Mouse (Mus musculus) spleen, adult 2 months (tissue): ENCODE measurements around the gene Arl14. TPM values are rescaled to one million over a fixed set of nuclear protein-coding genes. Genes with fewer than 3 reads are reported as not detected.

ENCODE experiments used
- DNase-seq, 2 experiments: peaks; one replicate each; pipeline versions ENCODE4 v3.0.0 to v3.0.0-alpha.2; 2012 to 2021; ENCODE audit warnings: low spot score in 2 of 2, low read depth in 1 of 2
- H3K27ac ChIP-seq: fragments of 200-500 bp; 2 replicates; pipeline ENCODE4 v1.5.1; 2012; ENCODE audit warnings: low read length, inconsistent platforms; ENCODE audit not compliant: insufficient read depth
- H3K27me3 ChIP-seq: fragments of 200-500 bp; 2 replicates; pipeline ENCODE4 v1.6.1; 2012; ENCODE audit warnings: mild to moderate bottlenecking, moderate library complexity, low read length, inconsistent platforms; ENCODE audit not compliant: control insufficient read depth, insufficient read depth
- H3K36me3 ChIP-seq: fragments of 200-500 bp; 2 replicates; pipeline ENCODE4 v1.6.1; 2012; ENCODE audit warnings: mild to moderate bottlenecking, low read length, inconsistent platforms; ENCODE audit not compliant: control insufficient read depth, insufficient read depth
- H3K4me1 ChIP-seq: fragments of 200-500 bp; 2 replicates; pipeline ENCODE4 v1.6.1; 2011; ENCODE audit warnings: inconsistent platforms; ENCODE audit not compliant: control insufficient read depth, insufficient read depth, insufficient read length
- H3K4me3 ChIP-seq: fragments of 200-500 bp; 2 replicates; pipeline ENCODE4 v1.5.1; 2011; ENCODE audit warnings: mild to moderate bottlenecking, inconsistent platforms; ENCODE audit not compliant: insufficient read depth, insufficient read length; ENCODE audit errors: extremely low read depth
- CTCF ChIP-seq: fragments of 200-500 bp; IDR thresholded peaks from 2 replicates; pipeline ENCODE4 v1.5.1; 2011; ENCODE audit warnings: mild to moderate bottlenecking, inconsistent platforms; ENCODE audit not compliant: insufficient read depth, insufficient read length, insufficient replicate concordance; ENCODE audit errors: extremely low read depth
- POLR2A ChIP-seq: fragments of 200-500 bp; IDR thresholded peaks from 2 replicates; pipeline ENCODE4 v1.6.1; 2011; ENCODE audit warnings: low read depth, low read length, inconsistent platforms
- WGBS: fragments of 180-500 bp; shearing (Covaris S2); methylation state at CpG from one replicate; pipeline ENCODE4 v1.1.7; 2018; 5-methylcytosine and 5-hydroxymethylcytosine counted together
- polyA plus RNA-seq: library from polyadenylated mRNA; depleted of rRNA; stranded (reverse); fragments of >200 nt; gene quantifications from 2 replicates; pipeline ENCODE4 v1.2.3, GENCODE M21; 2012; rRNA removed

The Arl14 gene
- 0.07 TPM in 1 of 2 replicates, not detected in the other for polyA plus RNA-seq

- no peak within 1 kb of the TSS; the same call in 1 of the 2 replicates for H3K4me3 ChIP-seq
Measured at GRCm38 (mm10) chr3:69221806-69222501, at the start of gene Arl14. Gene Arl14, plus strand, starts transcription at chr3:69222419.

DNA sequence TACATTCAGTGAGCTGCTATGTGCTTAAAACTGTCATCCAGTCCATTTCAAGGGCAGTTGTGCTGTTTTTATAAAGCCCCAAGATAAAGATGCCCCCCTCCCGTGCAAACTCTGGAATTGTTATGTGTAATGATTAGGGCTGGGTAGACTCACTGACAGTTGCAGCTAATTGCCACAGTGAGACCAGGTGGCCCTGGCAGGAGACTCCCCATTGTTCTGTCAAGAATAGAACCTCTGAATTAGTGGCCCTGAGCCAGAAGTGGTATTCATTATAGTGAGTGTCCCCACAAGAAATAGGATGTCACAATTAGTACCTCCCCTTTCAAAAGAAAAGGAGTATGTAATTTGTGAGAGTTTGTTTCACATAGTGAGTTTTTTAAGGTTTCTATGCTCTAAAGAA is 47.0 kb upstream of the Arl14 start:
- WGBS = 71% methylated on average over 1 of the region's 1 CpGs

More at GRCm38 (mm10) chr3:69221806-69222501, at the start of gene Arl14:
- Histone ChIP-seq H3K4me1 (peaks cover 7% of the 10 kb centered on the region), H3K27me3 (no peaks in the 10 kb centered on the region), H3K27ac (no peak within 1 kb of the TSS), H3K36me3 (no peaks in the 10 kb centered on the region)
- DNase-seq = no peak
- no peak for TF ChIP-seq CTCF
- TF ChIP-seq POLR2A = no peak
- 86% methylated on average over 8 of the region's 8 CpGs for WGBS

DNA sequence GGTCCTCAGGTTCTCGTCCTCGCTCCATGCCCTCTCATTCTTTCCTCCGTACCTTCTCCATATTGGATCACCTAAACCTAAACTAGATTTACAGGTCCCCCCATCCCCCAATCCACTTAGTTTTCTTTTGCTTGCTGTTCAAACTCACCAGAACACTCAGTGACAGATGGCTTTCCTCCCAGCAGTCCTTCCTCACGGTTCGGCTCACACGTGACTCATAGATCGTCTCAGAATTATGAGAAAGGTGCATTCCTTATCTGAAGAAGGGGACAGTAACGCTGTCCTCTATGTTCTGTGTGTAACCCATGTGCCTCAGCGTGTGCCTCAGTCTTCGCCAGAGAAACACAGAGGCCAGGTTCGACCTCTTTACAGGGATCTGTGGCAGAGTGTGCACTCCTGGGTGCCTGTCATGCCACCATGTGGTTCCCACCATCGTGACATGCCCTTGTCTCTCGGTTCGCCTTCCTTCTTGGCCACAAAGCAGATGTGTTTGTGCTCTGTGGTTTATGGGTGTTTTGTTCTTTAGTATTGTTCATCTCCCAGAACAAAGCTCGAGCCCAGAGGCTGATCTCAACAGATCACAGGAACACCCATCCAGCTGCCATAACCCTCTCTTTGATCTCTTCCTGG is 44.9 kb upstream of the Arl14 start:
- peak overlapping the region; percentile 29; the same call in 1 of the 2 replicates for H3K4me3 ChIP-seq
- peaks cover 8% of the 10 kb centered on the region; the same call in 1 of the 2 replicates for H3K4me1 ChIP-seq
- TF ChIP-seq POLR2A = no peak
- peak; percentile 12; the same call in 1 of the 2 replicates for TF ChIP-seq CTCF
- no peaks in the 10 kb centered on the region for H3K36me3 ChIP-seq
- H3K27ac ChIP-seq = peak overlapping the region; percentile 77
- no peaks in the 10 kb centered on the region for H3K27me3 ChIP-seq
- peak; percentile 20 to 62 for DNase-seq
- 70% methylated on average over 15 of the region's 15 CpGs for WGBS

More for the DNA sequence above, 47.0 kb upstream of the Arl14 start:
- TF ChIP-seq POLR2A = no peak
- H3K4me1 ChIP-seq = peaks cover 14% of the 10 kb centered on the region; the same call in 1 of the 2 replicates
- H3K36me3 ChIP-seq = no peaks in the 10 kb centered on the region
- no peak for DNase-seq
- H3K4me3 ChIP-seq = no peak overlapping the region
- no peak overlapping the region for H3K27ac ChIP-seq
- no peaks in the 10 kb centered on the region for H3K27me3 ChIP-seq

GRCm38 (mm10) chr3:69177914-69178313 is 44.3 kb upstream of the Arl14 start:
- Histone ChIP-seq H3K27ac (no peak overlapping the region), H3K4me3 (no peak overlapping the region), H3K4me1 (peaks cover 8% of the 10 kb centered on the region; the same call in 1 of the 2 replicates), H3K27me3 (no peaks in the 10 kb centered on the region), H3K36me3 (no peaks in the 10 kb centered on the region)
- no peak for DNase-seq
- TF ChIP-seq POLR2A (no peak), CTCF (no peak)

DNA sequence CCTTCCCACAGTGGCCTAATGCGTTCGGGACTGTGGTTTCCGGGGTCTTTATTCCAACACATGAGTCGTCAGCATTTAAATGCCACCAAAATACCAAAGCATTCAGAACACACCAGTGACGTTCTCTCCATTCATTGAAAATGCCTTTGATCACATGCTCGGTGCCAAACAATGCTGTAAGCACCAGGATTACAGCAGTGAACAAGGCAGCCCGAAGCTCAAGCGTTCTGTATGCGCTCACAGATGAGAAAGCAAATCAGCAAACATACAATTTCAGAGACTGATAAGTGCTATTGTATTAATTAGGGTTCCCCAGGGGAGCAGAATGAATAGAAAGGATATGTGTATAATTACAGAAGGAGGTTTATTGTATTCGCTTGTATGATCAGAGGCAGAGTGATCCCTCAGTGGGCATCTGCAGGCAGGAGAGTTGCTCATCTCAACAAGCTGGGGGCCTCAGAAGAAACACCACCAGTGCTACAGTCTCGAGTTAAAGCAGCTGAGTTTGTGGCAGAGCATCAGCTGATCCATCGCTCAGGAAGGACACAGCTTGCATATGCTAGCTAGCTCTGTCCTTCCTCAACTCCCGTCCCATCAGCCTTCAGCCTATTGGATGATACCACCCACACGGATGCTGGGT is 43.7 kb upstream of the Arl14 start:
- no peak for TF ChIP-seq CTCF
- no peak for TF ChIP-seq POLR2A
- Histone ChIP-seq H3K36me3 (no peaks in the 10 kb centered on the region), H3K27ac (no peak overlapping the region), H3K27me3 (no peaks in the 10 kb centered on the region), H3K4me3 (no peak overlapping the region), H3K4me1 (peaks cover 8% of the 10 kb centered on the region; the same call in 1 of the 2 replicates)
- DNase-seq = no peak
- 88% methylated on average over 14 of the region's 14 CpGs for WGBS

GRCm38 (mm10) chr3:69181531-69181930 is 40.7 kb upstream of the Arl14 start:
- no peaks in the 10 kb centered on the region for H3K36me3 ChIP-seq
- no peak for TF ChIP-seq CTCF
- TF ChIP-seq POLR2A = no peak
- H3K27ac ChIP-seq = no peak overlapping the region
- H3K4me3 ChIP-seq = no peak overlapping the region
- H3K27me3 ChIP-seq = no peaks in the 10 kb centered on the region
- DNase-seq = no peak
- whole genome bisulfite sequencing = 88% methylated on average over 8 of the region's 8 CpGs
- peaks cover 8% of the 10 kb centered on the region; the same call in 1 of the 2 replicates for H3K4me1 ChIP-seq
